Mouse (Mus musculus) hindbrain, embryonic 13.5 days (tissue): ENCODE measurements around the gene Pde9a. TPM values are rescaled to one million over a fixed set of nuclear protein-coding genes. Genes with fewer than 3 reads are reported as not detected.

Source experiments
- ATAC-seq: fragments of 200-750 bp; cut with Nextera tagmentation; 2 replicates; pipeline ENCODE4 v1.8.0; 2017; ENCODE audit warnings: moderate TSS enrichment; ENCODE audit not compliant: low FRiP score
- H3K27ac ChIP-seq: fragments of 300-500 bp; sonication (generic); 2 replicates; pipeline ENCODE4 v1.5.1; 2015; ENCODE audit warnings: inconsistent platforms, mild to moderate bottlenecking, moderate library complexity
- H3K27me3 ChIP-seq: fragments of 300-500 bp; sonication (generic); 2 replicates; pipeline ENCODE4 v1.6.1; 2015; ENCODE audit warnings: mild to moderate bottlenecking, inconsistent platforms
- H3K36me3 ChIP-seq: fragments of 300-500 bp; sonication (generic); 2 replicates; pipeline ENCODE4 v1.6.1; 2015; ENCODE audit warnings: mild to moderate bottlenecking, inconsistent platforms
- H3K4me1 ChIP-seq: fragments of 300-500 bp; sonication (generic); replicated peaks from 2 replicates; pipeline ENCODE4 v1.6.1; 2015; ENCODE audit warnings: inconsistent platforms
- H3K4me2 ChIP-seq: fragments of 300-500 bp; sonication (generic); 2 replicates; pipeline ENCODE4 v1.6.1; 2015; ENCODE audit warnings: inconsistent platforms, mild to moderate bottlenecking, moderate library complexity
- H3K4me3 ChIP-seq: fragments of 300-500 bp; sonication (generic); 2 replicates; pipeline ENCODE4 v1.5.1; 2015; ENCODE audit warnings: mild to moderate bottlenecking, inconsistent platforms
- H3K9ac ChIP-seq: fragments of 300-500 bp; sonication (generic); 2 replicates; pipeline ENCODE4 v1.6.1; 2015; ENCODE audit warnings: mild to moderate bottlenecking, inconsistent platforms
- H3K9me3 ChIP-seq: fragments of 300-500 bp; sonication (generic); 2 replicates; pipeline ENCODE4 v1.6.1; 2016; ENCODE audit warnings: inconsistent platforms
- WGBS: fragments of 180-500 bp; shearing (Covaris S2); methylation state at CpG from one replicate; pipeline ENCODE4 v1.1.7; 2015; 5-methylcytosine and 5-hydroxymethylcytosine counted together
- polyA plus RNA-seq: library from polyadenylated mRNA; unstranded; fragments of >200 nt; fragmentation: Nextera tagmentation; extraction: Ambion mirVana; gene quantifications from 2 replicates; pipeline ENCODE4 v1.2.1, GENCODE M21; 2015

Gene Pde9a
- polyA plus RNA-seq, 1 experiment from 2014 or later = 36.7 TPM

DNA sequence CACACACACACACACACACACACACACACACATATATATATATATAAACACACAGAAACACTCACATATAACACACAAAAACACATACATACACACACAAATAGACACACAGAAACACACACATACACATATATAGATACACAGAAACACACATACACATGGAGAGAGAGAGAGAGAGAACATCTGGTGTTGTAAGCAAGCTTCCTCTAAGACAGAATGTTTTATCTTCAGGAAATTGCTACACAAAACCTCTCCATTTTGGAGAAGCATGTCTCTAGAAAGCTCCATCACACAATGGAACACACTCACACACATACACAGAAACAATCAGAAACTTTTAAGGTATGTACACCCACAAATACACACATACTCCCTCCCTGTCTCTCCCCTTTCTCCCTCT, 105.3 kb downstream of the Pde9a start:
- no peak overlapping the region for H3K27ac ChIP-seq
- H3K27me3 ChIP-seq = 0 out of 2 replicates have a peak, but pooled peaks cover 7% of the 10 kb centered on the region
- no peak for ATAC-seq
- H3K9ac ChIP-seq = 0 out of 2 replicates have a peak overlapping the region, but pooled peaks have one; percentile 3
- no peak overlapping the region for H3K4me3 ChIP-seq
- H3K36me3 ChIP-seq = peaks cover 15% of the 10 kb centered on the region
- H3K4me2 ChIP-seq = no peak overlapping the region
- H3K9me3 ChIP-seq = no peaks in the 10 kb centered on the region
- peaks cover 16% of the 10 kb centered on the region for H3K4me1 ChIP-seq

GRCm38 (mm10) chr17:31492416-31492815, 106.4 kb downstream of the Pde9a start:
- ATAC-seq = peak; percentile 71
- peaks cover 24% of the 10 kb centered on the region for H3K36me3 ChIP-seq
- H3K9me3 ChIP-seq = no peaks in the 10 kb centered on the region
- 0 out of 2 replicates have a peak, but pooled peaks cover 7% of the 10 kb centered on the region for H3K27me3 ChIP-seq
- peaks cover 6% of the 10 kb centered on the region for H3K4me1 ChIP-seq
- 2% methylated on average over 2 of the region's 2 CpGs for WGBS
- no peak overlapping the region for H3K4me2 ChIP-seq
- no peak overlapping the region for H3K9ac ChIP-seq
- no peak overlapping the region for H3K4me3 ChIP-seq
- no peak overlapping the region for H3K27ac ChIP-seq

GRCm38 (mm10) chr17:31494989-31495388, 109.0 kb downstream of the Pde9a start:
- no peak overlapping the region for H3K27ac ChIP-seq
- WGBS = 95% methylated on average over 1 of the region's 1 CpGs
- H3K9ac ChIP-seq = no peak overlapping the region
- no peaks in the 10 kb centered on the region for H3K4me1 ChIP-seq
- H3K9me3 ChIP-seq = no peaks in the 10 kb centered on the region
- no peak for ATAC-seq
- H3K27me3 ChIP-seq = no peaks in the 10 kb centered on the region
- H3K4me3 ChIP-seq = no peak overlapping the region
- H3K36me3 ChIP-seq = peaks cover 49% of the 10 kb centered on the region
- H3K4me2 ChIP-seq = no peak overlapping the region

GRCm38 (mm10) chr17:31497726-31498125, 111.7 kb downstream of the Pde9a start:
- Histone ChIP-seq H3K4me1 (no peaks in the 10 kb centered on the region), H3K4me2 (no peak overlapping the region), H3K36me3 (peaks cover 75% of the 10 kb centered on the region), H3K27ac (no peak overlapping the region), H3K27me3 (no peaks in the 10 kb centered on the region), H3K4me3 (no peak overlapping the region), H3K9ac (no peak overlapping the region), H3K9me3 (no peaks in the 10 kb centered on the region)
- no peak for ATAC-seq
- 86% methylated on average over 6 of the region's 6 CpGs for WGBS

GRCm38 (mm10) chr17:31499725-31500124, 113.7 kb downstream of the Pde9a start:
- Histone ChIP-seq H3K27ac (no peak overlapping the region), H3K4me1 (peaks cover 3% of the 10 kb centered on the region), H3K4me3 (no peak overlapping the region), H3K36me3 (peaks cover 94% of the 10 kb centered on the region), H3K9me3 (no peaks in the 10 kb centered on the region), H3K27me3 (no peaks in the 10 kb centered on the region), H3K4me2 (no peak overlapping the region), H3K9ac (no peak overlapping the region)
- 91% methylated on average over 12 of the region's 12 CpGs for WGBS
- ATAC-seq = no peak

GRCm38 (mm10) chr17:31500416-31500815, 114.4 kb downstream of the Pde9a start:
- Histone ChIP-seq H3K36me3 (peaks cover 96% of the 10 kb centered on the region), H3K27me3 (no peaks in the 10 kb centered on the region), H3K4me2 (no peak overlapping the region), H3K27ac (no peak overlapping the region), H3K4me1 (peaks cover 10% of the 10 kb centered on the region), H3K4me3 (no peak overlapping the region), H3K9ac (no peak overlapping the region), H3K9me3 (no peaks in the 10 kb centered on the region)
- 93% methylated on average over 6 of the region's 8 CpGs for WGBS
- no peak for ATAC-seq

DNA sequence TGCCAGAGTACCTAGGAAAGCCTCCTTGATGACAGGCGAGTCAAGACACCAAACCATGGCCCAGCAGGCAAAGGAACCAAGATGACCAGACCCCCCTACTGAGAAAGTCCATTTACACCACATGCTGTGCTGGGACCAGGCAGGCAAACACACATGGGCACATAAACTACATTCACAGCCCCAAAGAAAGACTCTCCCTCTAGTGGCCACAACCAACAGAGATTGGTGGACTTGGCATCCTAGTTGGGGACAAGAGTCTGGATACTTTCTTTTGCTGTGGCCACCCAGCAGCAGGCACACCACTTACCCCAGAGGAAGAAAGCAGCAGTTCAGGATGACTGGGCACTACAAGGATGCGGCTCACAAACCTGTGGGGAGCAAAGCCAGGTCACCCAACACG, 114.9 kb downstream of the Pde9a start:
- H3K27ac ChIP-seq = no peak overlapping the region
- H3K9ac ChIP-seq = no peak overlapping the region
- H3K27me3 ChIP-seq = no peaks in the 10 kb centered on the region
- 86% methylated on average over 3 of the region's 3 CpGs for WGBS
- no peak for ATAC-seq
- no peaks in the 10 kb centered on the region for H3K9me3 ChIP-seq
- H3K36me3 ChIP-seq = peaks cover 96% of the 10 kb centered on the region
- no peak overlapping the region for H3K4me3 ChIP-seq
- peaks cover 13% of the 10 kb centered on the region for H3K4me1 ChIP-seq
- no peak overlapping the region for H3K4me2 ChIP-seq

- no peak overlapping the region for H3K4me3 ChIP-seq
- no peak overlapping the region for H3K9ac ChIP-seq
- H3K4me2 ChIP-seq = no peak overlapping the region
- no peak for ATAC-seq
- peaks cover 95% of the 10 kb centered on the region for H3K36me3 ChIP-seq
- no peaks in the 10 kb centered on the region for H3K27me3 ChIP-seq
- H3K9me3 ChIP-seq = no peaks in the 10 kb centered on the region
- WGBS = 92% methylated on average over 12 of the region's 12 CpGs
- no peak overlapping the region for H3K27ac ChIP-seq
- H3K4me1 ChIP-seq = peaks cover 16% of the 10 kb centered on the region
These were observed 116.4 kb downstream of the Pde9a start for GRCm38 (mm10) chr17:31502261-31502927.

DNA sequence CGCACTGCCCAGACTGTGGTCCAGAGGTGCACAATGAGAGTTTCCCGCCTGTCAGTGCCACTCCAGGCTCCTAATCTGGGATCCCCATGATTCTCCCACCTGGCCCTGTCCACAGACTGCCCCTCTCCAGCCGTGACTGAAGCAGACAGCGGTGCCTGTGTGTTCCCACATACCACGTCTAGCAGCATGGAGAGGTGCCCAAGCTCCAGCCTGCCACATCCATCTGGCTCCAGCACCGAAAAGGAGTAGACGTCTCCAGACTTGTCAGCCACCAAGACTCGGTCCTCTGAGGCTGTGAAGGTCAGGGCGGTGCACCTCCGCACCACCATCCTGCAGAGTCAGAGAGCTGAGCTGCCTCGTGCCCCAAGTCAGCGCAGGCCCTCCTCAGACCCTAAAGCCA, 117.3 kb downstream of the Pde9a start:
- Histone ChIP-seq H3K4me2 (no peak overlapping the region), H3K9me3 (no peaks in the 10 kb centered on the region), H3K4me1 (peaks cover 16% of the 10 kb centered on the region), H3K27ac (no peak overlapping the region), H3K4me3 (no peak overlapping the region), H3K9ac (no peak overlapping the region), H3K27me3 (no peaks in the 10 kb centered on the region), H3K36me3 (peaks cover 95% of the 10 kb centered on the region)
- WGBS = 97% methylated on average over 12 of the region's 12 CpGs
- no peak for ATAC-seq

DNA sequence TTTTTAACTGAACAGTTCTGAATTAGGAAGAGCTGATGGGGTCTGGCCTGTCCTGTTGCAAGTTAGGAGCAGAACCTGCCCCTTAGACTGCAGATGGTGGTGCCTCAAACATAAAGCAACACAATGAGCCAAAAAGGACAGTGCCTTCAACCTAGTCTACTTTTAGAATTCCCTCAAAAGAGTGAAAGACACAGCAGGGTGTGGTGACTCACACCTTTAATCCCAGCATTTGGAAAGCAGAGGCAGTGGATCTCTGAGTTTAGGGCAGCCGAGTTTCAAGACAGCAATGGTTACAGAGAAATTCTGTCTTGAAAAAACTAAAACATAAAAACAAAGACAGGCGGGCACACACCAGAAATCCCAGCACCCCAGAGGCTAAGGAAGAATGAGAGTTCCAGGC, 117.9 kb downstream of the Pde9a start:
- H3K36me3 ChIP-seq = peaks cover 94% of the 10 kb centered on the region
- 92% methylated on average over 2 of the region's 2 CpGs for WGBS
- H3K4me2 ChIP-seq = no peak overlapping the region
- H3K27ac ChIP-seq = no peak overlapping the region
- no peaks in the 10 kb centered on the region for H3K9me3 ChIP-seq
- no peak overlapping the region for H3K9ac ChIP-seq
- no peaks in the 10 kb centered on the region for H3K27me3 ChIP-seq
- peaks cover 16% of the 10 kb centered on the region for H3K4me1 ChIP-seq
- ATAC-seq = no peak
- H3K4me3 ChIP-seq = no peak overlapping the region

GRCm38 (mm10) chr17:31505013-31505412, 119.0 kb downstream of the Pde9a start:
- no peak for ATAC-seq
- Histone ChIP-seq H3K27me3 (no peaks in the 10 kb centered on the region), H3K36me3 (peaks cover 95% of the 10 kb centered on the region), H3K9ac (no peak overlapping the region), H3K4me3 (no peak overlapping the region), H3K4me1 (peaks cover 16% of the 10 kb centered on the region), H3K9me3 (no peaks in the 10 kb centered on the region), H3K4me2 (no peak overlapping the region), H3K27ac (no peak overlapping the region)
- 56% methylated on average over 5 of the region's 5 CpGs for WGBS

DNA sequence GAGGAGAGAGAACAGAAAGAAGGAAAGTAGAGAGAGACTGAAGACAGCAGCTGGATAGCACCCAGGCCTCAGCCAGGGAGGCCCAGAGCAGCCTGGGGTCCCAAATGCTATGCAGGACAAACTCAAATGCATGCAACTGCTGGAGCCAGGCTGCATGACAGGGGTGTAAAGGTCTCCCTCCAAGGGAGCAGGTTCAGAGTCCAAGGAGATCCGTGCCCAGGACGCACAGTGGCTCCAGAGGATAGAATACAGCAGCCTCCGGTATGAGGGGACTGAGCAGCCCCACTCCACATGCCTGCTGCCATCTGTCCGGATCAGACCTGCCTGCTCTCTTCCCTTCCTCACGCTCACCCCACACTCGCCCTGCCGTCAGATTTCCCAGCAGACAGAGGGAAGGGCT, 120.3 kb downstream of the Pde9a start:
- H3K27me3 ChIP-seq = no peaks in the 10 kb centered on the region
- H3K9me3 ChIP-seq = no peaks in the 10 kb centered on the region
- no peak overlapping the region for H3K4me2 ChIP-seq
- no peak overlapping the region for H3K4me3 ChIP-seq
- peaks cover 84% of the 10 kb centered on the region for H3K36me3 ChIP-seq
- WGBS = 89% methylated on average over 7 of the region's 7 CpGs
- H3K27ac ChIP-seq = no peak overlapping the region
- no peak for ATAC-seq
- peaks cover 21% of the 10 kb centered on the region for H3K4me1 ChIP-seq
- H3K9ac ChIP-seq = no peak overlapping the region

DNA sequence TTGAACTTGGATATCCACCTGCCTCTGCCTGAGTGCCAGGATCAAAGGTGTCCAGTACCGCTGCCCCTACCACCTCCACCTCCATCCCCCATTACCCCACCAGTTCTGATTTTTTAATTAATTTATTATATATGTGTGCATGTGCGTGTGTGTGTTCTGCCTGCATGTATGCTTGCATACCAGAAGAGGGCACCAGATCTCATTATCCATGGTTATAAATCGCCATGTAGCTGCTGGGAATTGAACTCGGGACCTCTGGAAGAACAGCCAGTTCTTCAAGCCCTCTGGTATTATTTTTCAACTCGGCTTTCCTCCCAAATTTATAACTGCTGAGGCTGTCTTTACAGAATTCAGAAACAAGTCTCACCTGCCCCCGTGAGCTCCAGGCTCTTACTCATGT, 124.9 kb downstream of the Pde9a start:
- no peaks in the 10 kb centered on the region for H3K27me3 ChIP-seq
- WGBS = 94% methylated on average over 6 of the region's 6 CpGs
- H3K27ac ChIP-seq = no peak overlapping the region
- H3K36me3 ChIP-seq = peaks cover 38% of the 10 kb centered on the region
- H3K4me2 ChIP-seq = peak overlapping the region; percentile 79
- H3K4me3 ChIP-seq = peak overlapping the region; percentile 82
- ATAC-seq = no peak
- H3K9ac ChIP-seq = no peak overlapping the region
- H3K4me1 ChIP-seq = peaks cover 21% of the 10 kb centered on the region
- no peaks in the 10 kb centered on the region for H3K9me3 ChIP-seq
